Mouse (Mus musculus): ENCODE results near the gene Sod3.

Sod3 gene

GRCm38 (mm10) chr5:52382837-52383236 lies 19.2 kb downstream of the Sod3 start:
- no peak for DNase-seq

- DNase-seq: no peak
Observed at GRCm38 (mm10) chr5:52383748-52384147, 20.2 kb downstream of the Sod3 start.

GRCm38 (mm10) chr5:52386016-52386415 lies 22.4 kb downstream of the Sod3 start:
- no peak for DNase-seq

GRCm38 (mm10) chr5:52388092-52388749 lies 24.6 kb downstream of the Sod3 start:
- no peak for DNase-seq

GRCm38 (mm10) chr5:52390381-52390780 lies 26.8 kb downstream of the Sod3 start:
- no peak for DNase-seq

DNA sequence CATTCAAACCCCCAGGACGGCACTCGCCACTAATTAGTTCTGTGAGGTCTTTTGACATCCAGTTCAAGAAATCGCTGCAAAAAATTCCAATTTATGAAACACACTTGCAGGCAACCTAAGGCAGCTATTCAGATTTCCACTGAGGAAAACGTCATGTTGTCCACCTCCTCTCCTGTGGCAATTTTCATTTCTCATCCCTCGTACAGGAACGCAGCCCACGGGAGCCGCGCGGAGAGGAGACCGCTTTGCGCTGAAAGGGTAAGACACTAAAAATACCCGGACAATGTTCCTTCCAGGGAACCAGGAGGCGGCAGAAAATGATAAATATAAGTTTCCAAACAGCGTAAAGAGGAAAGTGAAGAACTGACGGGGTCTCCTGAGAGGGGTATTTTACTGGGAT lies 27.9 kb downstream of the Sod3 start:
- no peak for DNase-seq

GRCm38 (mm10) chr5:52393756-52394155 lies 30.2 kb downstream of the Sod3 start:
- no peak for DNase-seq

GRCm38 (mm10) chr5:52404373-52404772 lies 40.8 kb downstream of the Sod3 start:
- no peak for DNase-seq

DNA sequence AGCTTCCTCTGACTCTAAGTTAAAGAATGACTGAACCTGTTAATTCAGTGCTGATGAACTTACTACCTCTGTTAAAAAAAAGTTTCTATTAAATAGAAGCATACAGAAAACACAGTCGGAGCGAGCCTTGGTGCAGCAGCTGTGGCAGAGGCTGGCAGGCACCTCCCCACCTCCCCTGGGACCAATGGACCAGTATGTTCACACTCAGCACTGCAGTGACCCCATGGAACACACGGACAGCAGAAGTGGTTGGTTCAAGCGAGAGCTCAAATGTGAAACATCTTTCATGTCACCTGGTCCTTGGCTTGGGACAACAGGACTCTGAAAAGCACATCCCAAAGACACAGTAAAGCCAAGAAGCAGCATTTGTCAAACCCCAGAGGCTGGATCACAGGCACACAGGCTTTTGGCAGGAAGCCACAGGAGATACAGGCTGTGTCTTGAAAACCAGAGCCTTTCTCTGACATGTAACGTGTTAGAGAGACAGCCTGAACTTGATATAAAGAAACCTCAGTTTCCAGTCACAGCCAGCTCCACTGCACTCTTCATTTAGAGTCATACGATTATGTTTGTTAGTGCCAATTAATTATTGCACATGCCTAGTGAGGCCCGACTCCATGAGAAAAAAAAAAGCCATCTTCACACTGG lies 45.2 kb downstream of the Sod3 start:
- peak; percentile 36 to 43 for DNase-seq

- DNase-seq: peak; percentile 16 to 21
Observed at GRCm38 (mm10) chr5:52410197-52410596, 46.6 kb downstream of the Sod3 start.

GRCm38 (mm10) chr5:52411567-52411966 lies 48.0 kb downstream of the Sod3 start:
- DNase-seq: no peak

GRCm38 (mm10) chr5:52415193-52415592 lies 51.6 kb downstream of the Sod3 start:
- DNase-seq: no peak

DNA sequence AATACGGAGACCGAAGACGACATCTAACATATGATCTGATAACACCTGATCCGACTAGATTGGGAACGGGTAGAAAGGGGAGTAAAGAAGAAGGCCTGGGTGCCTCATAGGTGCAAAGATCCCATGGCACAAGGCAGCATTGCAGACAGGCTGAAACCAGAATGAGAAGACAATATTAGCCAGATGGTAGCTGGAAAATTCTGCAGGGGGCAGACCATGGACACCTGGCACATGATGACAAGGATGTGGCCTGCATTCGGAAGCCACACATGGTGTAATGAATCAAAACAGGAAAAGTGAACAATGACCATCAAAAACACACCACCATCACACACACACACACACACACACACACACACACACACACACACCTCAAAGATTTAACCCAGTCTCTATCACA lies 52.3 kb downstream of the Sod3 start:
- peak; percentile 59 to 65 for DNase-seq

- no peak for DNase-seq
Observed at GRCm38 (mm10) chr5:52416485-52416884, 52.9 kb downstream of the Sod3 start.
